Mouse (Mus musculus) thymus, postnatal 14 days (tissue): ENCODE measurements around the gene Gm20388.
A peak's percentile ranks its signal among the peaks of the same experiment; 100 is the strongest.

Source experiments
- DNase-seq: peaks from one replicate; pipeline ENCODE4 v3.0.0; 2021

The Gm20388 gene

DNA sequence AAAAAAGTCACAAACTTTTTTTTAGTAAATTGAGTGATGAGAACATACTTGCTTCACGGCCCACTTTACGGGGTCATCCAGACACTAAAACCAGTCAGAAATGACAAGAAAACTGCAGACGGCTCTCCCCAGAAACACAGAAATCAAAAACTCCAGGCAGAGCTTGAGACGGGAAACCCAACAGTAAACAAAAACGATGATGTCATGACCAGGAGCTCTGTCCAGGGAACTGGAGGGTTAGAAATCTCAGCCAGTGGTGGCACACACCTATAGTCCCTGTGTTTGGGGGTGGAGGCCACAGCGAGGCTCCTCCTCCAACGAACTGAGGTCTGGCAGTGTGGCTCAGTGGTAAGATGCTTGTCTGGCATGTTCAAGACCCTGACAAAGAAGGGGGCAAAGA, 1291.0 kb downstream of the Gm20388 start:
- no peak for DNase-seq

DNA sequence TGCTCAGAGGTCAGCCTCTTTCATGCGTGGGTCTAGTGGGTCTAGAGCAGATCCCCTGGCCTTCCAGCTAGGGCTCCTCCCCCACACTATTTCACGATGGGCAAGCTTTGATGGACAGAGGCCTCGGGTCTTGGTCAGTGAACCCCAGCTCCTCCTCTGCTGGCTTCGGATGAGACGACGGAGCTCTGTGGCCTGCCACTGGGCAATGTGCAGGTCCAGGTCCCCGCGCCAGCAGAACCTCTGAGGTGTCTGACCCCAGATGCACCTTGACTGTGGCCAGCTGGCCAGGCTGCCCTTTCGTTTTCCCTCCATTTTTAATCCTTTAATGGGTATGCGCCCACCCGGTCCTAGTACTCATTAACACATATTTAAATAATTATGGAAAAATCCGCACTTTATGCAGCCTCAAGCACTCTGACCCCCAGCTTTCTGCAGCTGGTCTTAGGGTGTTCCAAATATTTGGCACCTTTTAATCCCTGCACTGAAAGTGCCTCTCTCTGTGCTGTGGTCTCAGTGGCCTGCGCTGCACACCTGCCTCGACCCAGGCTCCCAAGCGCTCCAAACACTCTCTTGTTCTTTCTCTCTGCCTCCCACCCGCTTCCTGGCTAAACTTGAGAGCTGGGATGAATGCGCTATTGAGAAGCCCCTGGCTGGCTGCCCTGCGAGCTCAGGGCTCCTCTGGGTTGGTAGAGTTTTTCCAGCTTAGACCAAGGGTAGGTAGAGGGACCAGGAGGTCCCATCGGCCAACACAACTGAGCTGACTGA, 1293.2 kb downstream of the Gm20388 start:
- DNase-seq: no peak

DNA sequence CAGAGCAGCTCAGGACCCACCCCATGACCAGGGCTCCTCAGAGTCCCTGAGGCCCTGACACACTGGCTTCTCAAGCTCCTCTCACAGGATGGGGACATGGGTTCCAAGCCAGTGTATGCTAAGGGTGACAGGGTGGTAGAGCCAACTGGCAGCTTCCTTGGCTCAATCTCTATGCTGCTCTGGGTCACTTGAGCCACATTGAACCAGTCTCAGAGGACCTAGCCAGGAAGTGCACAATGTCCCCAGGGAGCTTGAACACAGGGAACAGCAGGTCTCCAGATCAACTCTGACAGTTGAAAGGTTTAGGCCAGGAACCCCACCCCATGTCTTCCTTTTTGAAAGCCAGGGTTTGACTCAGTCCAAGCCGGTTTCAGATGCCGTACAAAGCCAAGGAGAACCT, 1296.5 kb downstream of the Gm20388 start:
- no peak for DNase-seq

DNA sequence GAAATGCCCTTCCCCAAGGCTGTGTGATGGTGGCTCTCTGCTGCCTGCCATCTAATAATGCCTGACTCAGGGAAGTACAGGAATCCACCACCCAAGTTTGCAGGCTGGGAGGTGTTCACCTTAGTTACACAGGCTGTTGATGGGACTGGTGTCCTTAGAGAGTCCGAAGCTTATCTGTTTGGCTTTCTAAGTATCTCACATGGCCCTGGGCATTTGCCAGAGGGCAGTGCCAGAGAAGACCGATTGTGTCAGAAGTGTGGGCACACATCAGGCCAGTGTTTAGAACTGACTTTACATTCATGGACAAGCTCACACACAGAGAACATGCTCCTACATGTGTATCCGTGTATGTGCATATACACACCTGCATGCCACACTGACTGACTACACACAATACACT, 1300.0 kb downstream of the Gm20388 start:
- no peak for DNase-seq

DNA sequence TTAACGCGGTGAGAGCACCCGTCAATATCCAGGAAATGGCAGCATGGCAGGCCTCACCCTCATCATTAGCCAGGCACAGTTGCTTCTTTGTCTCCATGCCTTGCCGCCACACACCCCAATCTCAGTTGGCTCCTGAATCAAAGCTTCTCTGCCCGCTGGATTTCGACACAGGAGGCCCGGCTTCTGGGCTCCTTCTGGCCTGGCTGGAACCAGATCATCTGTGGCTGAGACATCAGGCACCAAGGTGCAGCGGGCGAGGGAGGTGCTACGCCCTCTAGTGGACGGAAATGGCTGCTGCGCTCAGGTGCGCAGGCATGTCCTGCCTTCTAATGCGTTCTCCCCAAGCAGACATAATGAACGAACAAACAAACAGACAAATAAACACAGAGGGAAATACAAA, 1302.6 kb downstream of the Gm20388 start:
- DNase-seq: no peak

DNA sequence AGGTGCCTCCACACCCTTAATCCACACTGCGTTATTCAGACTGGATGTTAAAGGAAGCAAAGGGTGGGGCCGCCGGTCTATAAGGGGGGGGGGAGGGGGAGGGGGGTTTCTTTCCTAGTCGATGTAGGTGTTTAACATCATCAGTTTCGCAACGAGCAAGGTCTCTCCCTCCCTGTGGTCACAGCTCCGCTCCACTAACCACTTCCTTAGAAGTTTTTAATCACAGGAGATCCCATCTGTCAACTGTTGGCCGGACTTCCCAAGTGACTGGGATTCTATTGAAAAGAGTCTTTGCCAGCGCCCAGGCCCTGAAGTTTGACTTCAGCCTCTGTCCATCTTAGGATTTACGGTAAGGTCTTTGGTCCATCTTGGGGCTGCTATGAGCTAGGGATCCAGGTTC, 1303.0 kb downstream of the Gm20388 start:
- DNase-seq: no peak

DNA sequence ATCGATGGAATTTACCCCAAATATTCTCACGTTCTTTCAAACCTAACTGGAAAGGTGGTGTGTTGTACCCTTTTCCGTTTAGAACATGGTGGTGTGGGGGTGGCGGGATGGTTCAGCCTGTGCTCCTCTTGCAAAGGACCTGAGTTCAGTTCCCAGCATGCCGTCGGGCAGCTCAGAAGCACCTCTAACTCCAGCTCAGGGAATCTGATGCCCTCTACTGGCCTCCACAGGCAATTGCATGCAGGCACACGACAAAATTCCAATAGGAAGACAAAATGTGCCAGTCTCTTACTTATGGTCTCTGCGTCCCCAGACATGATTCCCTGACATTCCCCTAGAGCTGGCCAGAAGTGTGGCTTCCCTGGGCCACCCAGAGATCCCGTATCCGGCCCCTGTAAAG, 1304.3 kb downstream of the Gm20388 start:
- no peak for DNase-seq

DNA sequence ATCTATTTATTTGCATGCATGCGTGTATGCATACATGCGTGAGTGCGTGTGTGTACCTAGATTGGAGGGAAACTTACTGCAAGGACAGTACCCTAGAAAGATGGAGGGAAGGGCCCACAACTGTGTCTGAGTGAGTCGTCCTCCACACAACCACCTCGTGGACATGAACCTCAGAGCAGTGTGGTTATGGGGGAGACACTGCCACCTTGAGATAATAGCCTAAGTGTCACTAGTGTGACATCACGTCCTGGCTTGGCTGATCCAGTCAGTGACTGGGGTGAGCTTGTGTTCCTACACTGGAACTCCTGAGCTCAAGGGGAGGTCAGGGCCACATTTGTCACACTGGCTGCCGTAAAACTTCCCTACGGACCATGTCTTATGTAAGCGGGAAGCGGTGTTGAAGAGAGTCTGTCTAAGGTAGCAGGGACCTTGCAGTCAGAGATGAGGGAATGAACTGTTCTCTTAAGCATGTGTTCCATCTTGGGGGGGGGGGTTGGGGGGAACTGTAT, 1305.9 kb downstream of the Gm20388 start:
- DNase-seq: no peak

DNA sequence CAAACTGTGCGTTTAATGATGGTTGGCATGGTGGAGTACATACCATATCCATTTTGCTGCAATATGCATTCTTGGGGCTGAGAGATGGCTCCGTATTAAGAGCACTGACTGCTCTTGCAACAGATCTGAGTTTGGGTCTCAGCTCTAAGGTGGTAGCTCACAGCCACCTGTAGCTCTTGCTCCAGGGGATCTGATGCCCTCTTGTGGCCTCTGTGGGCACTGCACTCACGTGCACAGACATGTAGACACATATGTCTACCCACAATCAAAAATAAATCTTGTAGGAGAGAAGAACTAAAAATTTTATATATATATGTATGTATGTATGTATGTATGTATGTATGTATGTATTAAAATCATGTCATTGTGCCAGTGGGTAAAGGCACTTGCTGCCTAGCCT, 1307.8 kb downstream of the Gm20388 start:
- peak; percentile 36 for DNase-seq

DNA sequence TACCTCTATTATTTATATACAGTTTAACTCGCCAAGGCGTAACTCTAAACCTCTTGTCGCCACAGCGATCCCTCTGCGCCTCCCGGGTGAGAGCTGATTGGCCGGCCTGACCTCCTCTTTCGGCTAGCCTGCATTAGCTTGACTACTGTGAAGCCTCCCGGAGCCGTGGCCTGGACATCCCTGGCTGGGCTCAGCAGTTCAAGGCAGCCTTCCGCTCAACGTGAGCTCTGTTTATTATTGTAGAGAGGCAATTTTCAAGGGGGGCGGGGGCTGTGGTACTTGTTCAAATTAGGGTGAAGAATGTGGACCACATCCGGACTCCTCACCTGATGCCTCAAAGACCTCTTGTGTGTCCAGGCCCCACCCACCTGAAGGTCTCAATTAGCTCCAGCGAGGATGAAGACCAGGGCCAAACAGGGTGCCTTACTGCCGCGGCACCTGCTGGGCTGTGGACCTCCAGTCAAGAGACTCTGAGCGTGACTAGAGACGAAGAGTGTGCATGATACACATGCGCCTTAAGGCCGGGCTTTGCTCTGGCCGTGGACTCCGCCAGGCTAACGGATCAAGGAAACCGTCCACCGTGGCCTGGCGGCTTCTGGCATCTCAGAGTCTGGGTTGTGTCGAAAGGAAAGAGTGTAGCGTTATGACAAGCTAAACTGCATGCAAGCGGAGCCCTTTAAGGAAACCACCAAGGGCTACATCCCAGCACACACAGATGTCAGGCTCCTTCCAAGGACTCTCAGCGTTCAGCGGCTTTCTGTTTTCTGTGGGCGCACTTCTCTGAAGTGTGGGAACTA, 1309.7 kb downstream of the Gm20388 start:
- DNase-seq: no peak

DNA sequence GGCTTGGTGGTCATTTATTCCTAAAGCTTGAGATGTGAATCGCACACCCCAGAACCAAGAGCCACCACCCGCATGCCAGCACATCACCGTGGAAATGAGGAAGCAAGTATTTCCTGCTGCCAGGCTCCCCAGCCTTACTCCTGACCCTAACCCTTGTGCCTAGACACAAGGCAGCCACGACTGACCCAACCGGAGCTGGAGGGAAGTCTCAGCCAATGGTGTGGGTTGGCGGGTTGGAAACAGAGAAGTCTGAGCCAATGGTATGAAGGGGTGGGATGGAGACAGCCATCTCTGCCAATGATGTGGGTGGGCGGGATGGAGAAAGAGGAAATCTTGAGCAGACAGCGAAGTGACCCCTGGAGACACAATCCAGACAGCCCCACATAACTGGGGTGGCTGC, 1314.1 kb downstream of the Gm20388 start:
- DNase-seq: no peak

DNA sequence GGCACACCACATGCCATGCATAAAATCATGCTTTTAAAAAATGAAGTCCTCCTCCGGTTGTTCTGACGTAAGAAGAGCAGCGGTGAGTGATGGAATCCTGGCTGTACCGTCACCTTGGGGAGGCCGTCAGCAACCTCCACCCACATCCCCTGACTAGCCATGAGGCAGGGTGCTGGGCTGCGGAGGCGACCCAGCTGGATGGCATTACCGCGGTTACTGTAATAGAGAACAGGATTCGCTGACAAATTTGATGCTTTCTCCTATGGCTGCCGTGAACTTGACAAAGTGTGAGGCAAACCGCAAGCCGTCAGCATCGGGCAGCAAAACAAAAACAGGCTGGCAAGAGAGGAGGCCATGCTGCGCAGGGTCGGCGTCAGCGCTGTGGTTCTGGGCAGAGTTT, 1317.1 kb downstream of the Gm20388 start:
- DNase-seq: no peak

DNA sequence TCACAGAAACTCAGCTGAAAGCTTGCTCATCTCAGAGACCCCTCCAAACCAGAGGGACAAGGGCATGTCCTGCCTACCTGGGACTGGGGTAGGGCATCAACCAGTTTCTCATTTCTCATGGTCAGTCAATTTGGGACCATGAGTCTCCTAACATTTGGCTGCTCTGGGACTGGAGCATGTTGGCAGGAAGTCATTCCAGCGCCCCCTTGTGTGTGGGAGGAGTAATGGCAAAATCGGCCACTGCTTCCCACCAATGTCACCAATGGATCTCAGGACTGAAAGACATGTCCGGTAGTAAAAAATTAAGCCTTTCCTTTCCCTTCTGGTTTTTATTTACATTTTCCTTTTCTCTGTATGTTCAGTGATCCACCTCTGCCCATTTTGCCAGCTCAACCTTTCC, 1318.3 kb downstream of the Gm20388 start:
- peak; percentile 6 for DNase-seq

DNA sequence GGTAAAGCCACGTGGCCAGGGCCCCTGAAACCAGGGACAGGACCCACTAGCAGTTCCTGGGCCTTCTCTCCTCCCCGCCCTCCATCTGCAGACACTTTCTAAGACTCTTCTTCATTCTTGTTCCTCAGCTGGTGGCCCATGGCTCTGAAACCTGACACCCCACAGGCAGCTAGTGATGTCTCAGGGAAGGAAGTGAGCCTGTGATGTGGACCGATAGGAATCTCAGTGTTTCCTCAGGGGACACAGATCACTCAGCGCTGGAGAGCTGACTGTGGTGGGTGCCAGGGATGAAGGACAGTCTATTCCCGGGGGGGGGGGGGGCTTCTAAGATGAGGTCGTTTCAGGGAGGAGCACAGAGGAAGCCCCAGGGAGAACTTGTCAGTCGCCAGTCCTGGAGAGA, 1318.9 kb downstream of the Gm20388 start:
- DNase-seq: no peak

DNA sequence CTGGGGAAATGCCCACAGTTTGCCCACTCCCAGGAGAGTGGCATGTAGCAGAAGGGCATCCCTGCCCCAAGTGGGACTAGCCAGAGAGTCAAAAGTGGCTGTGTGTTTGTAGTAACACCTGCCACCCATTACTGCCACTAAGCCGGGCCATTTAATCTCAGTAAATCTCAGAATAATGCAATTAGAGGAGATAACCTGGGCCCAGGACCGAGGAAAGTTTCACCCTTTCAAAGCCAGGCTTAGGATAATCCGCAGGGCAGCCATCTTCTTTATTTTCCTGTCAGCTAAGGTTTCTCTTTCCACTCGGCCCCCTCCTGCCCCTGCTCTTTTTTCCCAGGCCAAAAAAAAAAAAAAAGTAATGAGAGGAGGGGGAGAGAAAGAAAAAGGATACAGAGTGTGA, 1322.6 kb downstream of the Gm20388 start:
- no peak for DNase-seq

DNA sequence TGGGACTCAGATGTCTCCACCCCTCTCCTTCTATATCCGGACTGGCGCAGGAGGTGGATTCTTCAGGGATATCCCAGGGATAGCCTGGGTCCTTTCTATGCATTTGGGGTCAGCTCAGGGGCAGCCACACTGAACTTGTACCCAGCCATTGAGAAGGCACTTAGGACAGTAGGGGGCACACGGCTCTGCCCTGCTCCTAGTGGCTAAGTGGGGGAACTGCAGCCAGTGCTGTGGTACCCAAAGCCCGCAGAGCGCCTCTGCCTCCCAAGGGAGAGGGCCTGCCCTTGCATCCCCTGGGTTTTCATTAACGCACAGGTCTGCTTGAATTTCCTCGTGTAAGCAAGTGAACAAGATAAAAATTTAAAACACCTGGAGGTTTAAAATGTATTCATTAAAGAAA, 1324.3 kb downstream of the Gm20388 start:
- DNase-seq: peak; percentile 45

DNA sequence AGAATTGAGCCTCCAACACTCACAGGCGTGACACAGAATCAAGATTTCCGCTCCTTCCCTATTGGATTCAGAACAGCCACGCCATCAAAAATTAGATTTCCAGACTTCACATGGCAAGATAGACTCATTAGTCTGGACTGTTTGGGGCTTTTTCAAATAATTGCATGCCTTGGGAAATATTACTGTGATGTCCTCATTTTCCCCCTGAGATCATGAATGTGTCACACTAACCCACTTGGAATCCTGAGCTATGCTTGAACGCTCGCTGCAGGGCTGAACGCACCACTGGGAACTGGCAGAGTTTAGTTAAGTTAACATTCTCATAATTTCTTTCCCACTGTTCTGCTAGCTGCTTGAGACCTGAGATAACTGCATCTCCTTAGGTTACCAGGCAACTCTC, 1329.0 kb downstream of the Gm20388 start:
- DNase-seq: no peak

DNA sequence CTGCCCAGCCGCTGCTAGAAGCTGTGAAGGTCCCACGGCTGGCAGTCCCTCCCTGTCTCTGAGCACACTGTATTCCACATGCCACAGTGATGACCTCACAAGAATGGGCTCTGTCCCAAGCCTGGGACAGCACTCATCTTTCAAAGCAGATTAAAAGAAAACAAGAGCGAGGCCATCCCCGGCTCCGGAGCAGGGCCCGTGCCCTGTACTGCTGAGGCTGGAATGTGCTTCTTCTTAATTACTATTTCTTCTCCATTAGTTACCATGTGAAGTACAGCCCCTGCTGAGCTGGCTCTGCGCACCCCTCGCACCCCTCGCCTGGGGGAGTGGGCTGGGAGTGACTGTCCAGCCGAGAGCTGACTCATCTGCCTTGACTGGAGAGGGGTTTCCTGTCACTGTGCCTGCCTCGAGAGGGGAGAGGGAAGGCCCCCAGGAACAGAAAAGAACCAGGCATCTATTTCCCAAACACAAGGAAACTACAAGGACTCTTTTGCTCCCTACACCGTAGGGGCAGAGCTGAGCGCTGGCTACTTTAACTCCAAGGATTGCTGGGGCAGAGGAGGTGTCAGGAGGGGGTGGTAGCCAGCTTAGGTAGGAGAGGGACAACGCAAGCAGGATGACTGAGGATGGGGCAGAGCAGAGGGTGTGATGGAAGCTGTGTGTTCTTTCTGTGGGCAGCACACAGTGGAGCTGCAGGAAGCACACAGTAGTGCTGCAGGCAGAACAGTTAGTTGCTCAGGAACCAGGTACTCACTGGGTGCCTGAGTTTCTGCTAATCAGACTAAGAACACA, 1331.3 kb downstream of the Gm20388 start:
- no peak for DNase-seq

DNA sequence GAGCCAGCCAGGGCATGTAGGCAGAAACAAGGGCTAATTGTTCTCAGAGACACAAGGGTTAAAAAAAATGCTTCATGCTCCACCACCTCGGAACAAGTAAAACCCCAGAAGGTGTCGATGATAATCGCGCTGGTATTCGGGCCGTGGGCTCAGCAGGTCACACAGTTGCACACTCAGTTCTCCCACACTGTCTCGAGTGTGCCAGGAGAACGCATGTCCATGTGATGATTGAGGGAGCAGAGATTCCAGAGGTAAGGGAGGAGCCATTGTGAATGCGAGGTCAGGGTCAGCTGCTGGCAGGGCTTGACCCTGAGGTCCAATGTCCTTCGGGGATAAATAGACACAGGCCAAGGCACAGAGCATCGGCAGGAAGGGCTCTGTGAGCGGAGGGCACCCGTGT, 1332.0 kb downstream of the Gm20388 start:
- no peak for DNase-seq

DNA sequence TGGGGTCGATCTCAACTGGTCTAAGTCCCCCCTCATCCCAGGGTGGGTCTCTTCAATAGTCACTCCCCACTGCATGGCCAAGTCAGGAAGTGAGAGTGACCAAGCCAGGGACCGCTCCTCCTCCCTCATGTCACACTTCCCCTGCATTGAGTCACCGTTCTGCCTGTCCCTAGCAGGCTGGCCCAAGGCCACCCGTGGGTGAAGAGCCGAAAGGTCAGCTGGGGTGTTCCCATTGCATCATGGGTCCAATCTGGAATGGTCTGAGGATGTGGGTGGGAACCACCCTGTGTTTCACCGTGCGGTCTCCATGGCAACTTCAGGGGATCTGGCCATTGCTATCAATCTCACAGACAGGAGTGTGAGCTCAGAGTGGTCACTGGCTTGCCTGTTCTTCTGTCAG, 1338.2 kb downstream of the Gm20388 start:
- DNase-seq: no peak

DNA sequence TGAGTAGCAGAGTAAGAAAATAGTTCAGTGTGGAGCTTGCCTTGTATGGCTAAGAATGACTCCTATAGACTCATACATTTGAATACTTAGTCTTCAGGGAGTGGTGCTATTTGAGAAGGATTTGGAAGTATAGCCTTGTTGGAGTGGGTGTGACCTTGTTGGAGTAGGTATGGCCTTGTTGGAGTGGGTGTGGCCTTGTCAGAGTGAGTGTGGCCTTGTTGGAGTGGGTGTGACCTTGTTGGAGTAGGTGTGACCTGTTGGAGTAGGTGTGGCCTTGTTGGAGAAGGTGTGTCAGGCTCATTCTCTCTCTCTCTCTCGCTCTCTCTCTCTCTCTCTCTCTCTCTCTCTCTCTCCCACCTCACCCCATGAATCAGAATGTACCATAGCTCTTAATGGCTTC, 1338.8 kb downstream of the Gm20388 start:
- DNase-seq: no peak

DNA sequence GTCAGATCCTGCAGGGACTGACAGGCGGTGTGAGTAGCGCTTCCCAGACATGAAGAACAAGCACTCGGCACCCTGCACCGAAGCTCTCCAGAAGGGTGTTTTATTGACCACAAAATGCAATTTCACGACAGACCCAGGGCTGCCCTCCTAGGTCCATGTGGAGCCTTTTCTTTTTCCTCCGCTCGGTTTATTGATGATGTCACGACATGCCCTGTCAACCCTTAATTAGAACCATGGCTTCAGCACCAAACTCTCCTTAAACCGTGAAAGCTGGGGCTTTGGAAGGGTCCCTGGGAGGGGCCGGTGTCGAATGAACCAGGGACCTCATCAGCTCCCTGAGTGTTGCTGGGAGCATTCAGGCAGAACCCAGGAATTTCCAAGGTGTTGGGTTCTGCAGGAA, 1340.4 kb downstream of the Gm20388 start:
- DNase-seq: no peak

DNA sequence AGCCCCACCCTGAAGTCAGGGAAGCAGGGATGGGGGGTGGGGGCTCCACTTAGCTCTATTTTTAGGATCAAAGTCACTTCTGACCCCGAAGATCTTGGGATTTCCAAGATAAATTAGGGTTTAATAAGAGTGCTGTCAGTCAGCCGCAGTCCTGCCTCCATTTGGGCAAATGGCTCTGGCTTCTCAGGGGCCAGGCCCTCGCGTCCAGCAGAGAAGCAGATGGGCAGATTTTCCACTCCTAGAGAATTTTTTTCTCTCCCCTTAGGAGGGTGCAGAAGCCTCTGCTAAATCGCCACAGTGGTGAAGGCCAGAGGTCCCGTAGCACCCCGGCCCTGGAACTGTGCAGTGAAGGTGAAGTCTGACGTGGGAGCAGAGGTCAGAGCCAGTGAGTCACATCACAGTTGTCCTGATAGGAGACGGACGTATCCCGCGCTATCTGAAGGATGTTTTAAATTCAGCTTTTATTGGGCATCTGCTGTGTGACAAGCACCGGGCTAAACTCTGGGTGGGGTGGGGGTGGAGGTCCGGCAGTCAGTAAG, 1345.2 kb downstream of the Gm20388 start:
- DNase-seq: no peak
